Mouse (Mus musculus): ENCODE data around the gene Hnrnpul1. TPM values are rescaled to one million over a fixed set of nuclear protein-coding genes. Genes with fewer than 3 reads are reported as not detected.
A peak's percentile ranks its signal among the peaks of the same experiment; 100 is the strongest.
"Not testable (repeated sequence)": the region's sequence is repeated elsewhere in the genome, so short reads cannot be mapped to it uniquely, and the experiment has no call there.

Gene Hnrnpul1
- total RNA-seq, 4 experiments from 2014 or later, result 97.0 to 132 (median 119) TPM

- no peak for DNase-seq
Observed at GRCm38 (mm10) chr7:25780021-25780420, 25.5 kb upstream of the Hnrnpul1 start.

GRCm38 (mm10) chr7:25768229-25768628 is 13.7 kb upstream of the Hnrnpul1 start:
- no peak for DNase-seq

DNA sequence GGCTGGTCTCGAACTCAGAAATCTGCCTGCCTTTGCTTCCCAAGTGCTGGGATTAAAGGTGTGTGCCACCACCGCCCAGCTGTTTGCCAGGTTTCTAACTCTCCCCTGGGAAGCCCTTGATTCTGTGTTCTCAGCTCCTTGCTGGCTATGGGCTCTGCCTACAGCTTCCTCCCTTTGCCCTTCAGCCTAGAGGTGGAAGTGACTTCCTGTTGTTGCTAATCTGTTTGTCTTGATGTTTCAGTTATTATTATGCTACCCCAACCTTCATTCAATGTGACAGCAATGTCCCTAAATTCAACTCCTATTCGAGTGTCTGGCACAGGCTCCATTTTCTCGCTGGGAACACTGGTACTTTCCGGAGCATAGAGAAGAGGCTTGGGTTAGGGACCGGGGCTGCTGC is 11.6 kb upstream of the Hnrnpul1 start:
- no peak for DNase-seq

DNA sequence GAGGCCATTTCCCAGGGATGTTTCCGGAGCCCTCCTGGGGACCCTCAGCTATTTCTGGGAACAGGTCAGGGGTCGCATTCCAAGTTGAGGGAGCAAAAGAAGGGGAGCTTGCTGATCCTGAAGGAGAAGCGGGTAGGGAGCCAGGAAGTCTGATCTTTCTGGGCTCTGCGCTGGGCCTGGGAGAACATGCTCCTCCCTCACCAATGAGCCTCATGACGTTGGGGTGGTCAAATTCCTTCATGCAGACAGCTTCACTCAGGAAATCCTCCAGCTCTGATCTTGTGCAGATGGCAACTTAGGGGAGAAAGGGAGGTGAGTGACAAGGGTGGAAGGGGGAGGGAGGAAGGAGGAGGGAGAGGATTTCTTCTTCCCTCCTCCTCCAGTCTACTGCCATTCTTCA is 9.7 kb upstream of the Hnrnpul1 start:
- DNase-seq, result no peak

DNA sequence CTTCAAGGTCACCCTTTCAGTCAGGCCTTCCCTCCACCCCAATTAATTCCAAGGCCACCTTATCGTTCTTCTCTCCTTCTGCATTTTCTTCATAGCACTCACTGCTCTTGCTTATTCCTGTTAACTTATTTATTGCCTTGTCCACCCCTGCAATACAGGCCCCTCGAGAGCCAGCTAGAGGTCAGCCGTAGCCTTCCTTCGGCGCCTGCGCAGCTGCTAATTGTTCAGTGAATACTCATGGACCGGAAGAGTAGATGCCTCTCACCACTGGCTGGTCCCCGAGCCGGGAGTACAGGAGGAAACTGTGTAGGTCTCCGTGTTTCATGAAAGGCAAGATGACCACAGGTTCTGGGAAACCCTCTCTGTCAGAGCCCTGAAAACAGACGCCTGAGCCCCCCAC is 9.1 kb upstream of the Hnrnpul1 start:
- no peak for DNase-seq

- DNase-seq, result no peak
Observed at GRCm38 (mm10) chr7:25761354-25761753, 6.8 kb upstream of the Hnrnpul1 start.

DNA sequence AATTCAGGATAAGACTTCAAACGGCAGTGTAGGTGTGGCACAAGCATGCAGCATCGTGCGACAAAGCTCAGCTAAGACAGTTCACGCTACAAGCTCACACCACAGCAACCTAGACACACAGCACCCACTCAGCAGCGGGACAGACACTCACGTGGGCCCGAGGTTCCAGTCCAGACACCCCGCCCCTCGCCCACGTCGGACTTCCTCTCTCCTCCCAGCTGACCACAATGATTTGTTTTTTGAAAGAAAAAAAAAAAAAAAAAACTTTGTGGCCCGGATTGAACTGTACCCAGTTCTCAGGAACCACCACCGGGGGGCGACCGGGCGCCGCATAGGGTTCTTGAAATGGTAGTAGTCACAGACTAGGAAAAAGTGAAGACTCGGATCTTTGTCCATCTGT is 1.5 kb upstream of the Hnrnpul1 start:
- DNase-seq, result peak; percentile 90

GRCm38 (mm10) chr7:25755468-25755833 is 894 bp upstream of the Hnrnpul1 start:
- DNase-seq, result peak; percentile 60

DNA sequence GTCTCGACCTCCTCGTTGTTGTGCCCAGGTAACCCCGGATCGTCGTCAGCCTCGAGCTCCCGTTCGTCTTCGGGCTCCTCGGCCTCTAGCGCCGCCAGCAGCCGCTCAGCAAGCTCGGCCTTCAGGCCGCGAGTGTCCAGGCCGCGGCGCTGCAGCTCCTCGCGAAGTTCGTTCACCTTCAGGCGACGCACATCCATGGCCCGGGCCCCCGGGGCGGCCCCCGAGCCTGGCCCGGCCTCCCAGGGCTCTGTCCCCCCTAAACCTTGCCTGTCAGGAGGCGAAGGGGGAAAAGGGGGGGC is 169 bp downstream of the Hnrnpul1 start:
- DNase-seq, result no peak

DNA sequence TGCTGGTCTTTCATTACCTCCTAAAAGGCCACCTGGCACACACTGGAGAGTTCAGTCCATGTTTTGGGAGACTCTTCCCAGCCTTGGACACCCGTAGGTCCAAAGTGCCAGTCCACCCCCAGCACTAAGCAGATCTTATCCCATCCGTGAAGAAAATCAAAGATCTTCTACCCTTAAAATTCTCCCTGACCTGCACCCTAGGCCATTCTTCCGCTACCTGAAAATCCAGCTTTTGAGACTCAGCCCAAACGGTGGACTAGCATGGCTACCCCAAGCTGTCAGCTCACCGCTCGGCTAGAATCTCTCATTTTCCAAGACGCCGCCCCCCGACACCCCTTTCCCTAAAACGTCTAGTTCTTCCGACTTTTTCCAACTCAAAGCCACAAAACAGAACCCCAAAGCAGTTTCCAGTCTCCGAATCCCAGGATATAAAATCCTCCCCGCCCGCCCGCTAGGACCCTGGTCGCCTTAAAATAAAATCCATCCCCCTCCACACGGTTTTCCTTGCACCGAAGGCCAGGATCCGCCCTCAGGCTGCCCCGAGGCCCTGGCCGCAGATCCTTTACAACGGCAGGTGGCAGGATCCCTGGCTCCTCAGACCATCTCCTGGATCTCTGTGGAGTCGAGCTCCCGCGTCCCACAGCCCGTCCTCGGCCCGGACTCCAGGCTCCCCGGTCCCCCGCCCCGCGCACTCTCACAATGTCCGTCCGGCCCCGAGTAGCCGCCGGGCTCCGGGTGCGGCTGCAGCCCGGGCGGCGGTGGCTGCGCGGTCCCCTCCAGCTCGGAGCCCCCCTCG is 716 bp downstream of the Hnrnpul1 start:
- no peak for DNase-seq

GRCm38 (mm10) chr7:25753076-25753475 is 1.5 kb downstream of the Hnrnpul1 start:
- no peak for DNase-seq

DNA sequence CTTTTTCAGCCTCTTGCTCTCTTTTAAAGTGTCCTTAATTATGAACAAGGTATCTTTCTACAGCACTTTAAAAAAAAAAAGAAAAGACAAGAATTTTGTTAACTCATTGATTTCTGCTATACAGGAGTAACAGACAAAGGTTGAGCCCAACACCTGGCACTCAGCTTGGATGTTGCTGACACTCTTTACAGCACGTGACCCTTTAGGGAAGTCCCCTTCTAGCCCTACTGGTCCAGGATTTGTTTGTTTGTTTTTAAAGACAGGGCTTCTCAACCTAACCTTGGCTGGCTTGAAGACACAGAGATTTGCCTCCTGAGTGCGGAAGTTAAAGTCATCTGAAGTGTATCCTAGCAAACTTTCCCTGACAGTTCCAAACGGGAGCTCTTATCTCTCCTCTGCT is 7.7 kb downstream of the Hnrnpul1 start:
- DNase-seq, result no peak

GRCm38 (mm10) chr7:25738277-25738676 is 16.3 kb downstream of the Hnrnpul1 start:
- no peak for DNase-seq

GRCm38 (mm10) chr7:25736920-25737319 is 17.6 kb downstream of the Hnrnpul1 start:
- DNase-seq, result no peak

DNA sequence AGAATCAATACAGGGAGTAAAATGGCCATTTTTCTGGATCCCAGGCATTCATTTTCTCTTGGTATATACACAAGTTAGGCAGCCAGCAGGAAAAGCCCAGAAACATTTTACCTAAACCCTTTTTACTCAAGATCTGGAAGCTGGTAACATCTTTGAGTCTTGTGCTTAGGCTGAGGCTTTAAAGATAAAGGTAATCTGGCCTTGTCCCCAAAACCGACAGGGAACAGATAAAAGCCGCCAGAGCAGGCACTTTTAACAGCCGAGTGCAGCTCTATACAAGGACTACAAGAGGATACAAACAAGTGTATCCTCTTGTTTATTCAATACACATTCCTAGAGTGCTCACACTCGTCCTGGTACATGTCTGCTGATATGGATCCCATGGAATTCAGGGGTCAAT is 19.6 kb downstream of the Hnrnpul1 start:
- DNase-seq, result no peak

- no peak for DNase-seq
Observed at GRCm38 (mm10) chr7:25731294-25732055, 23.1 kb downstream of the Hnrnpul1 start.

GRCm38 (mm10) chr7:25729862-25730261 is 24.7 kb downstream of the Hnrnpul1 start:
- DNase-seq, result no peak

GRCm38 (mm10) chr7:25729396-25729795 is 25.2 kb downstream of the Hnrnpul1 start:
- no peak for DNase-seq

GRCm38 (mm10) chr7:25727800-25728199 is 26.8 kb downstream of the Hnrnpul1 start:
- DNase-seq, result no peak

DNA sequence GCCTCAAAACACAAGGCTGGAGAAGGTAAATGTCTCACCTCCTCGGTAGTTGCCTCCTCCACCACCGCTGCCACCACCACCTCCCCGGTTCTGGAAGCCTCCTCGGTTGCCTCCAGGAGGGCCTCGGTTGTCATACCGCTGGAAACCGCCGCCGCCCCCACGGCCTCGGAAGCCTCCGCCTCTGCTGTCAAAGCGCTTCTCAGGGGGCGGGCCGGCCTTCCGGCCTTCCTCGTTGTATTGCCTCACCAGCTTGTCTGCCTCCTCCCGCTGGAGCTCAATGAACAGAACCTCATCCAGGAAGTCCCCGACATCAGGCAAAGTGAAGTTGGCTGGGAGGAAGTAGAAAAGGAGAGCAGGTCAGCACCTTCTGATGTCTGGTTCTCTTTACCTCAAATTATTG is 28.7 kb downstream of the Hnrnpul1 start:
- DNase-seq, result no peak

- DNase-seq, result not testable (repeated sequence)
Observed at GRCm38 (mm10) chr7:25721776-25722175, 32.8 kb downstream of the Hnrnpul1 start.

DNA sequence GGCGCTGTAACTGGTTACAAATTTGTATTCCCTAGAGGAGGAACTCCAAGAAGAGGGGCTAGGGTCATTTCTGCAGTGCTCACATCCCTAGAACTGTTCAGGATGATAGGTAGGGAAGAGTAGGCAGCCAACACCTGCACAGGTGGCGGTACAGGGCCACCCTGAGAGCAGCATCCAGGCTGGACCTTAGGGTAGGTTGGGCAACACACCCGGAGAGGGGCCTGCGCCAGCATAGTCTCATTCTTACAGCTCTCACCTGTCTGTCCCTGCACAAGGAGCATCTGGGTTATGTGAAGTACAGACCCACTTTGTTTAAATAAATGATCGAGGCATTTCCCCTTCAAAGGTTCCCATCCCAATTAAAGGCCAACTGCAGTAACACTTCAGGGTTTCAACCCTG is 33.8 kb downstream of the Hnrnpul1 start:
- DNase-seq, result no peak

- DNase-seq, result peak; percentile 56
Observed at GRCm38 (mm10) chr7:25719761-25720610, 34.6 kb downstream of the Hnrnpul1 start.

Data from adrenal gland, adult 8-10 months (tissue).